Mouse (Mus musculus): ENCODE measurements around the gene Cntnap2. TPM values are rescaled to one million over a fixed set of nuclear protein-coding genes. Genes with fewer than 3 reads are reported as not detected.

Gene Cntnap2
- 0.81 and 1.3 TPM in 2 replicates for total RNA-seq (2021)
- long read RNA-seq = 0 reads

GRCm38 (mm10) chr6:45059091-45059490, at the start of gene Cntnap2:
Cntnap2 (plus strand) TSS chr6:45059357.
- peak; percentile 59 for DNase-seq

GRCm38 (mm10) chr6:45026011-45026682, 33.0 kb upstream of the Cntnap2 start:
- DNase-seq = peak; percentile 20

GRCm38 (mm10) chr6:45039454-45039853, 19.7 kb upstream of the Cntnap2 start:
- DNase-seq = no peak

- DNase-seq = peak; percentile 13
These were observed 657 bp downstream of the Cntnap2 start for GRCm38 (mm10) chr6:45059556-45060471.

- DNase-seq = no peak
These were observed 3.2 kb downstream of the Cntnap2 start for GRCm38 (mm10) chr6:45062214-45062997.

- peak; percentile 1 for DNase-seq
These were observed 29.1 kb downstream of the Cntnap2 start for GRCm38 (mm10) chr6:45088304-45088703.

- no peak for DNase-seq
These were observed 54.5 kb downstream of the Cntnap2 start for GRCm38 (mm10) chr6:45113613-45114012.

GRCm38 (mm10) chr6:45144882-45145281, 85.7 kb downstream of the Cntnap2 start:
- DNase-seq = no peak

- DNase-seq = no peak
These were observed 145.9 kb downstream of the Cntnap2 start for GRCm38 (mm10) chr6:45205039-45205438.

GRCm38 (mm10) chr6:45214330-45214729, 155.2 kb downstream of the Cntnap2 start:
- DNase-seq = no peak

- no peak for DNase-seq
These were observed 169.8 kb downstream of the Cntnap2 start for GRCm38 (mm10) chr6:45229002-45229401.

- no peak for DNase-seq
These were observed 173.4 kb downstream of the Cntnap2 start for GRCm38 (mm10) chr6:45232571-45232970.

GRCm38 (mm10) chr6:45236531-45236930, 177.4 kb downstream of the Cntnap2 start:
- DNase-seq = no peak

- no peak for DNase-seq
These were observed 179.0 kb downstream of the Cntnap2 start for GRCm38 (mm10) chr6:45238117-45238516.

GRCm38 (mm10) chr6:45241218-45241617, 182.1 kb downstream of the Cntnap2 start:
- DNase-seq = no peak

GRCm38 (mm10) chr6:45244680-45245079, 185.5 kb downstream of the Cntnap2 start:
- DNase-seq = no peak

GRCm38 (mm10) chr6:45258047-45258446, 198.9 kb downstream of the Cntnap2 start:
- DNase-seq = no peak

GRCm38 (mm10) chr6:45271537-45271936, 212.4 kb downstream of the Cntnap2 start:
- DNase-seq = no peak

GRCm38 (mm10) chr6:45273259-45273775, 214.2 kb downstream of the Cntnap2 start:
- no peak for DNase-seq

GRCm38 (mm10) chr6:45290154-45290553, 231.0 kb downstream of the Cntnap2 start:
- no peak for DNase-seq

GRCm38 (mm10) chr6:45317455-45317854, 258.3 kb downstream of the Cntnap2 start:
- no peak for DNase-seq

GRCm38 (mm10) chr6:45323505-45323904, 264.3 kb downstream of the Cntnap2 start:
- DNase-seq = peak; percentile 68
